Mouse (Mus musculus) heart, embryonic 13.5 days (tissue): ENCODE measurements around the gene Plxnc1. TPM values are rescaled to one million over a fixed set of nuclear protein-coding genes. Genes with fewer than 3 reads are reported as not detected.

ENCODE experiments used
- ATAC-seq: fragments of 200-750 bp; cut with Nextera tagmentation; 2 replicates; pipeline ENCODE4 v1.8.0; 2017; ENCODE audit warnings: moderate TSS enrichment; ENCODE audit not compliant: insufficient number of reproducible peaks, low FRiP score, low TSS enrichment; ENCODE audit errors: extremely low read depth
- H3K27ac ChIP-seq: fragments of 300-500 bp; sonication (generic); replicated peaks from 2 replicates; pipeline ENCODE4 v1.5.1; 2015; ENCODE audit warnings: moderate library complexity, mild to moderate bottlenecking, inconsistent platforms
- H3K27me3 ChIP-seq: fragments of 300-500 bp; sonication (generic); replicated peaks from 2 replicates; pipeline ENCODE4 v1.6.1; 2015; ENCODE audit warnings: mild to moderate bottlenecking, inconsistent platforms
- H3K36me3 ChIP-seq: fragments of 300-500 bp; sonication (generic); 2 replicates; pipeline ENCODE4 v1.6.1; 2015; ENCODE audit warnings: mild to moderate bottlenecking, inconsistent platforms
- H3K4me1 ChIP-seq: fragments of 300-500 bp; sonication (generic); 2 replicates; pipeline ENCODE4 v1.6.1; 2015; ENCODE audit warnings: inconsistent platforms
- H3K4me2 ChIP-seq: fragments of 300-500 bp; sonication (generic); 2 replicates; pipeline ENCODE4 v1.6.1; 2015; ENCODE audit warnings: inconsistent platforms, mild to moderate bottlenecking, moderate library complexity
- H3K4me3 ChIP-seq: fragments of 300-500 bp; sonication (generic); 2 replicates; pipeline ENCODE4 v1.5.1; 2015; ENCODE audit warnings: moderate library complexity, mild to moderate bottlenecking, inconsistent platforms
- H3K9ac ChIP-seq: fragments of 300-500 bp; sonication (generic); 2 replicates; pipeline ENCODE4 v1.6.1; 2015; ENCODE audit warnings: inconsistent platforms, mild to moderate bottlenecking, moderate library complexity
- H3K9me3 ChIP-seq: fragments of 300-500 bp; sonication (generic); 2 replicates; pipeline ENCODE4 v1.6.1; 2016; ENCODE audit warnings: inconsistent platforms
- WGBS: fragments of 180-500 bp; shearing (Covaris S2); methylation state at CpG from one replicate; pipeline ENCODE4 v1.1.7; 2015; ENCODE audit warnings: mixed read lengths; 5-methylcytosine and 5-hydroxymethylcytosine counted together
- polyA plus RNA-seq: library from polyadenylated mRNA; unstranded; fragments of >200 nt; fragmentation: Nextera tagmentation; extraction: Ambion mirVana; gene quantifications from 2 replicates; pipeline ENCODE4 v1.2.1, GENCODE M21; 2015

Gene Plxnc1
- polyA plus RNA-seq, 1 experiment from 2014 or later: 3.1 TPM

DNA sequence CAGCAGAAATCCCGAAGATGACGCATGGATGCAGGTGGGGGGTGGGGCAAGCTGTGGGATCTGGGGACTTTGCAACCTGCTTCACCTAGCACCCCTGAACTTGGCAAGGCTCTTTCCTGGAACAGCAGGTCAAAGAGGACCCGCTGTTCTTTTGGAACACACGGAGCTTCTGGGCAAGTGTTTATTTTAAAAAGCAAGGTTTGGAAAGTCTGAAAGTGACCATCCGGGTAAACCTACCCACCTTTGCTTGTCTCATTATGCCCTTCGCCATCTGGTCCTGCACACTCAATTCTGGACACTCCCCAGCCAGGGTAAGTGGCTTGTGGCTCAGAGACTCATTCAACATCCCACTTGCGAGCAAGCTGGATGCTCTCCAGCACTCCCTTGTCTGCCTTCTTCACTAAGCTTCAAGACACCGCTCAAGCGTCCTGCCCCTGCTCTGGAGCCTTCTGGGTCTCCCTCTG lies 10.5 kb downstream of the Plxnc1 start:
- no peak overlapping the region for H3K27ac ChIP-seq
- peaks cover 39% of the 10 kb centered on the region for H3K4me1 ChIP-seq
- H3K4me2 ChIP-seq: no peak overlapping the region
- no peak overlapping the region for H3K4me3 ChIP-seq
- H3K27me3 ChIP-seq: no peaks in the 10 kb centered on the region
- no peaks in the 10 kb centered on the region for H3K36me3 ChIP-seq
- no peak for ATAC-seq
- WGBS: 71% methylated on average over 9 of the region's 9 CpGs
- H3K9me3 ChIP-seq: no peaks in the 10 kb centered on the region
- no peak overlapping the region for H3K9ac ChIP-seq

- peak overlapping the region; percentile 78 for H3K27ac ChIP-seq
- peak; percentile 72 for ATAC-seq
- no peaks in the 10 kb centered on the region for H3K27me3 ChIP-seq
- WGBS: 27% methylated on average over 9 of the region's 9 CpGs
- H3K9ac ChIP-seq: no peak overlapping the region
- no peak overlapping the region for H3K4me3 ChIP-seq
- H3K36me3 ChIP-seq: no peaks in the 10 kb centered on the region
- H3K9me3 ChIP-seq: no peaks in the 10 kb centered on the region
- peaks cover 39% of the 10 kb centered on the region for H3K4me1 ChIP-seq
- peak overlapping the region; percentile 14 for H3K4me2 ChIP-seq
Observed at GRCm38 (mm10) chr10:94931961-94932832, 12.4 kb downstream of the Plxnc1 start.

DNA sequence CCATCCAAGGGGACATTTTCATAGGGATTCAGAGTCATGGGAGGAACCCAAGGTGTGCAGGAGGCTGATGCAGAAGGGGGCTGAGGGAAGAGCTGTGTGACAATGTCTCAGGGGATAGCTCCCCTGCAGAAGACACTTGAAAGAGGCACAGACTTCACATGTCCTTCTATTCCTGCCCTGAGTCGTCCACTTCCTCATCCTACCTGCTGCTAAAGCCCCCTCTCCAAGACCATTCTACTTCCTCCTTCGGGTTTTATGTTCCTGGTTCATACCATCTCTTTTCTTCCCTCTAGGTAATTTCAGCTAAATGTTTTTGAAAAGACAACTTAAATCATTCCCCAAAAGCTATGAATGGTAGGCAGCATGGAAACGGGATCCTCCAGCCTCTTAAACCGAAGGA lies 16.5 kb downstream of the Plxnc1 start:
- H3K27ac ChIP-seq: no peak overlapping the region
- no peak overlapping the region for H3K4me2 ChIP-seq
- no peak overlapping the region for H3K4me3 ChIP-seq
- no peaks in the 10 kb centered on the region for H3K36me3 ChIP-seq
- WGBS: 77% methylated on average over 4 of the region's 4 CpGs
- H3K27me3 ChIP-seq: no peaks in the 10 kb centered on the region
- no peaks in the 10 kb centered on the region for H3K9me3 ChIP-seq
- H3K4me1 ChIP-seq: peaks cover 31% of the 10 kb centered on the region
- H3K9ac ChIP-seq: no peak overlapping the region
- no peak for ATAC-seq

GRCm38 (mm10) chr10:94926297-94926696 lies 18.3 kb downstream of the Plxnc1 start:
- peaks cover 18% of the 10 kb centered on the region for H3K4me1 ChIP-seq
- H3K9me3 ChIP-seq: no peaks in the 10 kb centered on the region
- H3K4me3 ChIP-seq: no peak overlapping the region
- ATAC-seq: no peak
- no peak overlapping the region for H3K9ac ChIP-seq
- H3K36me3 ChIP-seq: no peaks in the 10 kb centered on the region
- no peak overlapping the region for H3K4me2 ChIP-seq
- no peaks in the 10 kb centered on the region for H3K27me3 ChIP-seq
- H3K27ac ChIP-seq: no peak overlapping the region
- 71% methylated on average over 3 of the region's 3 CpGs for WGBS

DNA sequence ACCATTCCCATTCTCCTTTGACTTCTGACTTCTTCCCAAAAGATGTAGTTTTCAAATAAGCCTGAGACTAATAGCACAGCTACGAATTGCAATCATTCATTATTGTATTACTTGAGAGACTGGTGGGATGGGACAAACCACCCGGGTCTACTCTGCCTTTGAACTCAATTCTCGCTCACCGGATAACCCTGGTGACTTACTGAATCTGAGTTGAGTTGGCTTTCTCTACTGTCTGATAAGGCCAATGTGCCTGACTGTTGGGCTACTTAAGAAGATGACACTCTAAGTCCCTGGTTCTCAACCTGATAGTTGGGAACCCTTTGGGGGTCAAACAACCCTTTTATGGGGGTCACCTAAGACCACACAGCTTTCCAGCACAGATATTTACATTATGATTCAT lies 19.8 kb downstream of the Plxnc1 start:
- Histone ChIP-seq H3K4me3 (no peak overlapping the region), H3K4me1 (peaks cover 19% of the 10 kb centered on the region), H3K27ac (peak overlapping the region; percentile 60), H3K9me3 (no peaks in the 10 kb centered on the region), H3K4me2 (no peak overlapping the region), H3K36me3 (no peaks in the 10 kb centered on the region), H3K9ac (no peak overlapping the region), H3K27me3 (no peaks in the 10 kb centered on the region)
- ATAC-seq: no peak
- WGBS: 72% methylated on average over 4 of the region's 4 CpGs

GRCm38 (mm10) chr10:94924450-94924849 lies 20.2 kb downstream of the Plxnc1 start:
- Histone ChIP-seq H3K27me3 (no peaks in the 10 kb centered on the region), H3K4me3 (no peak overlapping the region), H3K4me2 (no peak overlapping the region), H3K27ac (peak overlapping the region; percentile 60), H3K9me3 (no peaks in the 10 kb centered on the region), H3K9ac (no peak overlapping the region), H3K4me1 (peaks cover 23% of the 10 kb centered on the region), H3K36me3 (no peaks in the 10 kb centered on the region)
- ATAC-seq: no peak
- WGBS: 66% methylated on average over 4 of the region's 4 CpGs

DNA sequence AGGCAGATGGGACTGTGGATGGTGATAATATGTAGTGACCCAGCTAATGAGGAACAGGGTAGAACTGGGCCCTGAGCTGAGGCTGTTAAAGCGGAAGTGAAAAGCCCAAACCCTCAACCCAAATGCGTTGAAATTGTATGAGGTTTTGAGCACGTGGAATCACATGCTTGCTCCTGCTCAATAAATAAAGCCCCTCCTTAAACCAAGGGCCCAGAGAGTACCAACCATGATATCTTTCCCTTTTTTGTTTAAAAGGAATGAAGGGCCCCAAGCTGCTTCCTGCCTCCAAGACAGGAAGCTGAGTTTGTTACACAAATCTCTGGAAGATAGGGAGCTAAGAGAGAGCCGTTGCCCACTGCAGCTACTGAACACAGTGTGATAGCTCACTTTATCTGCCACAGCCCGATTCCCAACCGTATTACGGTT lies 21.3 kb downstream of the Plxnc1 start:
- peak overlapping the region; percentile 34; the same call in 1 of the 2 replicates for H3K4me2 ChIP-seq
- no peaks in the 10 kb centered on the region for H3K27me3 ChIP-seq
- H3K36me3 ChIP-seq: no peaks in the 10 kb centered on the region
- no peak overlapping the region for H3K9ac ChIP-seq
- 35% methylated on average over 7 of the region's 7 CpGs for WGBS
- no peak for ATAC-seq
- no peaks in the 10 kb centered on the region for H3K9me3 ChIP-seq
- H3K27ac ChIP-seq: peak overlapping the region; percentile 72
- H3K4me1 ChIP-seq: peaks cover 23% of the 10 kb centered on the region
- no peak overlapping the region for H3K4me3 ChIP-seq

- Histone ChIP-seq H3K4me1 (peaks cover 24% of the 10 kb centered on the region), H3K9me3 (no peaks in the 10 kb centered on the region), H3K27me3 (no peaks in the 10 kb centered on the region), H3K4me2 (no peak overlapping the region), H3K36me3 (no peaks in the 10 kb centered on the region), H3K4me3 (no peak overlapping the region), H3K27ac (peak overlapping the region; percentile 72), H3K9ac (no peak overlapping the region)
- no peak for ATAC-seq
- 69% methylated on average over 12 of the region's 12 CpGs for WGBS
Observed at GRCm38 (mm10) chr10:94922848-94923247, 21.8 kb downstream of the Plxnc1 start.

DNA sequence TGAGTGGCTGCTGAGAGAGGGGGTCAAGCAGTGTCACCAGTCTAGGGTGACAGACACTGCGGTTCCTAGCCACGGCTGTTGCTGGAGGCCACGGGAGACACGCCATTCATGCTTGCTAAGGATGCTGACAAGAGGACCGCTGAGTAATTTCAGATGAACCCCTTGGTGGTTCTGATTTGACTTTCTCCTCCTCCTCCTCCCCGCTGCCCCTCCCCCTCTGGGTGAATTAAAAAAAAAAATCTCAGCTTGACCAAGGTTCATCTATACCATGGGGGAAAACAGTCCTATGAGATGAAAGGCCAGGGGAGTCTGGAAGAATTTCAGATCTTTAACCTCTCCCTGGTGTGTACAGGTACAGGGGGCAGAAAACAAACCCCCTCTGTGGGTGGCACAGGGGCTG lies 22.9 kb downstream of the Plxnc1 start:
- no peak for ATAC-seq
- H3K27ac ChIP-seq: no peak overlapping the region
- WGBS: 67% methylated on average over 6 of the region's 6 CpGs

GRCm38 (mm10) chr10:94920526-94920925 lies 24.1 kb downstream of the Plxnc1 start:
- H3K4me2 ChIP-seq: no peak overlapping the region
- H3K4me3 ChIP-seq: no peak overlapping the region
- 80% methylated on average over 8 of the region's 8 CpGs for WGBS
- H3K9ac ChIP-seq: no peak overlapping the region
- no peaks in the 10 kb centered on the region for H3K27me3 ChIP-seq
- no peaks in the 10 kb centered on the region for H3K9me3 ChIP-seq
- no peaks in the 10 kb centered on the region for H3K36me3 ChIP-seq
- H3K27ac ChIP-seq: no peak overlapping the region
- ATAC-seq: no peak
- H3K4me1 ChIP-seq: peaks cover 26% of the 10 kb centered on the region

More for the DNA sequence above, 22.9 kb downstream of the Plxnc1 start:
- Histone ChIP-seq H3K4me3 (no peak overlapping the region), H3K4me1 (peaks cover 26% of the 10 kb centered on the region), H3K36me3 (no peaks in the 10 kb centered on the region), H3K9me3 (no peaks in the 10 kb centered on the region), H3K9ac (no peak overlapping the region), H3K4me2 (no peak overlapping the region), H3K27me3 (no peaks in the 10 kb centered on the region)

DNA sequence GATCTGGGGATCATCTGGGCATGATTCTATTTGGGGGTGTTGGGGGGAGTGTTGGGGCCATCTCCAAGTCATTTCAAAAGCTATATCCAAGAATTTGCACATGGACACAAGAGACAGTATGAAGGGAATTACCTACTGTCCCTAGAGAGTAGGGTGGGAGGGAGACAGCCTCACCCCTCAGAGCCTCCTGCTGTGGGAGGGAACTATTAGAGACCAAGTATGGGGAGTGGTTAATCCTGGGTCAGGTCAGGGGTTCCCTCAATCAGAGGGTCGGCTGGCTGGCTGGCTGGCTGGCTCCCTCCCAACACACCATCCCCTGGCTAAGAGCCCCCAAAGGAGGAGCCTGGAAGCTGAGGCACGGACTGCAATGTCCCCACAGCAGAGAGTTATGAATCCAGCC lies 24.7 kb downstream of the Plxnc1 start:
- Histone ChIP-seq H3K4me1 (peaks cover 26% of the 10 kb centered on the region), H3K9me3 (no peaks in the 10 kb centered on the region), H3K27me3 (no peaks in the 10 kb centered on the region), H3K4me2 (peak overlapping the region; percentile 57), H3K4me3 (no peak overlapping the region; the same call in 1 of the 2 replicates), H3K27ac (no peak overlapping the region), H3K36me3 (no peaks in the 10 kb centered on the region), H3K9ac (no peak overlapping the region)
- ATAC-seq: no peak
- 50% methylated on average over 2 of the region's 2 CpGs for WGBS

DNA sequence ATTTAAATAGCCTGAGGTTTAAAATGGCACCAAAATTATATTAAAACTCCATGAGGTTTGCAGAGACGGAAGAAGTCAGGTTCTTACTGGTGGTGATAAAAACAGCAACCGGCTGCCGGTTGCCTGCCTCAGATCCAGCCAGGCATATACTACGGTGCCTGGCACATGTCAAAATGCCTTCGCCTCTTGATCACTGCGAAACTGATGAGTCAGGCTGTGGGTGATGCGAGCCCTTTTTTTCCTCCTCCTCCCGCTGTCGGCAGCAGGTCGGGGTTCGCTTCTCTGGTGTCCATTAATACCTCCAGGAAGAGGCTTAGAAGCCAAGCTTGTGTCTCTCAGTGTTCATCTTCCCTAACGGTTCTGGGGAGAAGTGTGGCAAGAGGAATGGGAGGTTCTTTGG lies 25.1 kb downstream of the Plxnc1 start:
- Histone ChIP-seq H3K4me3 (peak overlapping the region; percentile 3), H3K27me3 (no peaks in the 10 kb centered on the region), H3K27ac (no peak overlapping the region), H3K4me2 (peak overlapping the region; percentile 57), H3K9me3 (no peaks in the 10 kb centered on the region), H3K36me3 (no peaks in the 10 kb centered on the region), H3K9ac (no peak overlapping the region), H3K4me1 (peaks cover 26% of the 10 kb centered on the region)
- 26% methylated on average over 12 of the region's 12 CpGs for WGBS
- ATAC-seq: no peak
